ENCODE assay signal across 8 mouse cellular contexts in genomic region chr17:34123518-34123917, GRCm38 (mm10). TPM values are rescaled to one million over a fixed set of nuclear protein-coding genes. Genes with fewer than 3 reads are reported as not detected.
DNase-seq lines count a peak whose midpoint lies in the region; ATAC-seq and TF ChIP-seq lines count a peak whose summit lies in the region.

No protein-coding gene starts in this region.

- H3K4me1 ChIP-seq in kidney, embryonic 15.5 days = peaks cover 43% of the 10 kb centered on the region
- H3K4me1 ChIP-seq in heart, embryonic 15.5 days (replicated peaks) = peaks cover 39% of the 10 kb centered on the region
- H3K4me1 ChIP-seq in liver, embryonic 15.5 days (replicated peaks) = peaks cover 74% of the 10 kb centered on the region
- peaks cover 22% of the 10 kb centered on the region for H3K4me1 ChIP-seq in stomach, embryonic 16.5 days (ENCODE audit: control insufficient read depth, insufficient read depth, low read length)

- no peaks in the 10 kb centered on the region for H3K9me3 ChIP-seq in kidney, embryonic 15.5 days (replicated peaks)
- H3K9me3 ChIP-seq in heart, embryonic 15.5 days (replicated peaks) = no peaks in the 10 kb centered on the region
- H3K9me3 ChIP-seq in liver, embryonic 15.5 days (replicated peaks) = no peaks in the 10 kb centered on the region
- no peaks in the 10 kb centered on the region for H3K9me3 ChIP-seq in stomach, embryonic 16.5 days (replicated peaks; ENCODE audit: control insufficient read depth, low read length)

- H3K9ac ChIP-seq in kidney, embryonic 15.5 days = peak overlapping the region; percentile 94
- peak overlapping the region; percentile 96 for H3K9ac ChIP-seq in heart, embryonic 15.5 days
- peak overlapping the region; percentile 91 for H3K9ac ChIP-seq in liver, embryonic 15.5 days
- peak overlapping the region; percentile 99 for H3K9ac ChIP-seq in stomach, embryonic 16.5 days (ENCODE audit: low read length)

- peak overlapping the region; percentile 94 for H3K4me2 ChIP-seq in kidney, embryonic 15.5 days
- H3K4me2 ChIP-seq in heart, embryonic 15.5 days = peak overlapping the region; percentile 84
- H3K4me2 ChIP-seq in liver, embryonic 15.5 days = peak overlapping the region; percentile 99
- peak overlapping the region; percentile 83 for H3K4me2 ChIP-seq in stomach, embryonic 16.5 days (ENCODE audit: low read depth, low read length)

- no peak for DNase-seq in kidney, postnatal 14 days
- peak; percentile 52 for DNase-seq in brain, embryonic 14.5 days (ENCODE audit: low read depth)
- DNase-seq in right cerebral cortex, adult 2 months (ENCODE audit: low spot score in 2 of 2) = no peak
- no peak for DNase-seq in left cerebral cortex, postnatal 36 days (ENCODE audit: low spot score in 2 of 2)

- H3K36me3 ChIP-seq in kidney, embryonic 15.5 days = peaks cover 1% of the 10 kb centered on the region
- H3K36me3 ChIP-seq in heart, embryonic 15.5 days = no peaks in the 10 kb centered on the region
- H3K36me3 ChIP-seq in liver, embryonic 15.5 days (replicated peaks) = peaks cover 3% of the 10 kb centered on the region
- H3K36me3 ChIP-seq in stomach, embryonic 16.5 days (ENCODE audit: control insufficient read depth, insufficient read depth, low read length) = 0 out of 2 replicates have a peak, but pooled peaks cover 4% of the 10 kb centered on the region

- ATAC-seq in kidney, embryonic 15.5 days (replicated peaks; ENCODE audit: low FRiP score) = no peak
- no peak for ATAC-seq in heart, embryonic 15.5 days (replicated peaks; ENCODE audit: insufficient number of reproducible peaks, insufficient read depth, low FRiP score, low read depth)
- no peak for ATAC-seq in liver, embryonic 15.5 days (ENCODE audit: insufficient read depth)
- ATAC-seq in stomach, embryonic 16.5 days (ENCODE audit: insufficient read depth, low FRiP score) = no peak

- WGBS in kidney, embryonic 15.5 days = 0% methylated on average over 2 of the region's 2 CpGs
- 3% methylated on average over 2 of the region's 2 CpGs for WGBS in heart, embryonic 15.5 days
- 25% methylated on average over 2 of the region's 2 CpGs for WGBS in liver, embryonic 15.5 days (ENCODE audit: insufficient replicate concordance)
- WGBS in stomach, embryonic 16.5 days = 0% methylated on average over 2 of the region's 2 CpGs

- intact Hi-C loops in left cerebral cortex, postnatal 36 days (cut with DNase I) = no loop called here

- H3K27me3 ChIP-seq in kidney, embryonic 15.5 days = no peaks in the 10 kb centered on the region
- H3K27me3 ChIP-seq in heart, embryonic 15.5 days = no peaks in the 10 kb centered on the region
- H3K27me3 ChIP-seq in liver, embryonic 15.5 days = peaks cover 11% of the 10 kb centered on the region
- no peaks in the 10 kb centered on the region for H3K27me3 ChIP-seq in stomach, embryonic 16.5 days (ENCODE audit: control insufficient read depth, insufficient read depth, low read length)

- no peak for TF ChIP-seq CTCF in brain, embryonic 14.5 days (IDR thresholded peaks at IDR 0.05; ENCODE audit: borderline replicate concordance, extremely low read depth, insufficient read depth, insufficient read length)

- no peak for TF ChIP-seq POLR2A in brain, embryonic 14.5 days (IDR thresholded peaks at IDR 0.05; ENCODE audit: borderline replicate concordance, extremely low read depth, insufficient read depth, insufficient read length, poor library complexity, severe bottlenecking)

- H3K4me3 ChIP-seq in kidney, embryonic 15.5 days (replicated peaks) = peak overlapping the region; percentile 86
- peak overlapping the region; percentile 82 for H3K4me3 ChIP-seq in heart, embryonic 15.5 days
- H3K4me3 ChIP-seq in liver, embryonic 15.5 days (replicated peaks) = peak overlapping the region; percentile 94
- peak overlapping the region; percentile 96 for H3K4me3 ChIP-seq in stomach, embryonic 16.5 days (replicated peaks; ENCODE audit: low read length)

- peak overlapping the region; percentile 100 for H3K27ac ChIP-seq in kidney, embryonic 15.5 days
- peak overlapping the region; percentile 100 for H3K27ac ChIP-seq in heart, embryonic 15.5 days
- peak overlapping the region; percentile 99 for H3K27ac ChIP-seq in liver, embryonic 15.5 days (replicated peaks)
- H3K27ac ChIP-seq in stomach, embryonic 16.5 days (ENCODE audit: low read length) = peak overlapping the region; percentile 100

RNA-seq across cellular contexts. Expression of gene Brd2, which starts 1.1 kb away (rescaled TPM):
- 135 and 140 TPM in 2 replicates for polyA plus RNA-seq in kidney, embryonic 15.5 days (2015; fragmentation: Nextera tagmentation; extraction: Ambion mirVana)
- 186 and 256 TPM in 2 replicates for polyA plus RNA-seq in brain, embryonic 14.5 days (2012; rRNA removed)
- polyA plus RNA-seq in heart, embryonic 15.5 days (2015; fragmentation: Nextera tagmentation; extraction: Ambion mirVana) = 59.0 and 77.7 TPM in 2 replicates
- polyA plus RNA-seq in liver, embryonic 15.5 days (2015; fragmentation: Nextera tagmentation; extraction: Ambion mirVana) = 37.8 and 40.1 TPM in 2 replicates
- polyA plus RNA-seq in stomach, embryonic 16.5 days (2015; fragmentation: Nextera tagmentation; extraction: Ambion mirVana) = 71.9 and 74.7 TPM in 2 replicates
- 100 to 1,000 TPM; 183 to 189 TPM for total RNA-seq in left cerebral cortex, postnatal 36 days (2021)

RNA-seq across cellular contexts. Expression of gene H2-DMa, which starts 4.2 kb away (rescaled TPM):
- polyA plus RNA-seq in kidney, embryonic 15.5 days (2015; fragmentation: Nextera tagmentation; extraction: Ambion mirVana) = 14.8 and 15.9 TPM in 2 replicates
- 12.0 and 16.4 TPM in 2 replicates for polyA plus RNA-seq in brain, embryonic 14.5 days (2012; rRNA removed)
- 6.0 and 13.6 TPM in 2 replicates for polyA plus RNA-seq in heart, embryonic 15.5 days (2015; fragmentation: Nextera tagmentation; extraction: Ambion mirVana)
- 6.4 TPM in 2 replicates for polyA plus RNA-seq in liver, embryonic 15.5 days (2015; fragmentation: Nextera tagmentation; extraction: Ambion mirVana)
- polyA plus RNA-seq in stomach, embryonic 16.5 days (2015; fragmentation: Nextera tagmentation; extraction: Ambion mirVana) = 10.8 and 11.6 TPM in 2 replicates
- total RNA-seq in left cerebral cortex, postnatal 36 days (2021) = 10 to 100 TPM; 26.1 to 28.5 TPM

RNA-seq across cellular contexts. Expression of gene H2-DMb2, which starts 19.6 kb away (rescaled TPM):
- 22.6 and 25.3 TPM in 2 replicates for polyA plus RNA-seq in kidney, embryonic 15.5 days (2015; fragmentation: Nextera tagmentation; extraction: Ambion mirVana)
- 0.18 and 0.40 TPM in 2 replicates for polyA plus RNA-seq in brain, embryonic 14.5 days (2012; rRNA removed)
- polyA plus RNA-seq in heart, embryonic 15.5 days (2015; fragmentation: Nextera tagmentation; extraction: Ambion mirVana) = 0.69 and 2.5 TPM in 2 replicates
- 0.54 and 1.0 TPM in 2 replicates for polyA plus RNA-seq in liver, embryonic 15.5 days (2015; fragmentation: Nextera tagmentation; extraction: Ambion mirVana)
- polyA plus RNA-seq in stomach, embryonic 16.5 days (2015; fragmentation: Nextera tagmentation; extraction: Ambion mirVana) = 0.70 and 0.82 TPM in 2 replicates
- total RNA-seq in left cerebral cortex, postnatal 36 days (2021) = under 1 TPM; 0.59 to 0.93 TPM

RNA-seq across cellular contexts. Expression of gene H2-DMb1, which starts 29.4 kb away (rescaled TPM):
- 4.9 and 6.0 TPM in 2 replicates for polyA plus RNA-seq in kidney, embryonic 15.5 days (2015; fragmentation: Nextera tagmentation; extraction: Ambion mirVana)
- 0.82 and 1.1 TPM in 2 replicates for polyA plus RNA-seq in brain, embryonic 14.5 days (2012; rRNA removed)
- 0.34 and 3.2 TPM in 2 replicates for polyA plus RNA-seq in heart, embryonic 15.5 days (2015; fragmentation: Nextera tagmentation; extraction: Ambion mirVana)
- 1.6 and 1.7 TPM in 2 replicates for polyA plus RNA-seq in liver, embryonic 15.5 days (2015; fragmentation: Nextera tagmentation; extraction: Ambion mirVana)
- polyA plus RNA-seq in stomach, embryonic 16.5 days (2015; fragmentation: Nextera tagmentation; extraction: Ambion mirVana) = 2.0 and 2.9 TPM in 2 replicates
- total RNA-seq in left cerebral cortex, postnatal 36 days (2021) = 1 to 10 TPM in 1 of 2 experiments, under 1 TPM in 1; 0.94 to 1.1 TPM

RNA-seq across cellular contexts. Expression of gene H2-Oa, which starts 31.4 kb away (rescaled TPM):
- 0.39 and 0.64 TPM in 2 replicates for polyA plus RNA-seq in kidney, embryonic 15.5 days (2015; fragmentation: Nextera tagmentation; extraction: Ambion mirVana)
- polyA plus RNA-seq in brain, embryonic 14.5 days (2012; rRNA removed) = 0.07 and 0.20 TPM in 2 replicates
- 0.29 and 0.94 TPM in 2 replicates for polyA plus RNA-seq in heart, embryonic 15.5 days (2015; fragmentation: Nextera tagmentation; extraction: Ambion mirVana)
- polyA plus RNA-seq in liver, embryonic 15.5 days (2015; fragmentation: Nextera tagmentation; extraction: Ambion mirVana) = 0.17 and 0.40 TPM in 2 replicates
- polyA plus RNA-seq in stomach, embryonic 16.5 days (2015; fragmentation: Nextera tagmentation; extraction: Ambion mirVana) = 0.61 and 0.64 TPM in 2 replicates
- total RNA-seq in left cerebral cortex, postnatal 36 days (2021) = under 1 TPM in 1 of 2 experiments, not detected in 1; 0.79 TPM
